Mouse (Mus musculus): Measurements from ENCODE around the gene Paqr7.

DNA sequence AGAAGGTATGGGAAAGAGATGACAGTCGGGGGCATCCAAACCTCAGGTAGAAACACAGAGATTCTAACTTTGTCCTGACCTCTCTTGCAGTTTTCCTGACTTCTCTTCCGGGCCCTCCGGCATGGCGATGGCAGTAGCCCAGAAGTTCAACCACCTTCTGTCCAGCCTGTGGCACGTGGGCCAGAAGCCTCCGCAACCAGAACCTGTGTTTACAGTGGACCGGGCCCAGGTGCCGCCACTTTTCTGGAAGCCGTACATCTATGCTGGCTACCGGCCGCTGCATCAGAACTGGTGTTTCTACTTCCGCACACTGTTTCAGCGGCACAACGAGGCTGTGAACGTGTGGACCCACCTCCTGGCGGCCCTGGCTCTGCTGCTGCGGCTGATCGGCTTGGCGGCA lies 10.2 kb downstream of the Paqr7 start:
- TF ChIP-seq GATA1 (IDR thresholded peaks at IDR 0.05; ENCODE audit: low read length) = no peak
- TF ChIP-seq TAL1 (IDR thresholded peaks at IDR 0.05; ENCODE audit: low read length) = no peak

Data from erythroblast, embryonic 14.5 days (primary cell).